Mouse (Mus musculus) frontal cortex, adult 2 months (tissue): ENCODE data around the gene Slc22a3. TPM values are rescaled to one million over a fixed set of nuclear protein-coding genes. Genes with fewer than 3 reads are reported as not detected.

Experiments
- DNase-seq, 2 experiments: peaks; one replicate each; pipeline ENCODE4 v3.0.0; 2022; ENCODE audit warnings: low spot score in 1 of 2; ENCODE audit errors: extremely low spot score in 1 of 2
- polyA plus RNA-seq: library from polyadenylated mRNA; depleted of rRNA; stranded (reverse); fragments of >200 nt; gene quantifications from 2 replicates; pipeline ENCODE4 v1.2.3, GENCODE M21; 2012

Slc22a3 gene
- polyA plus RNA-seq, 1 experiment: 1.9 TPM

DNA sequence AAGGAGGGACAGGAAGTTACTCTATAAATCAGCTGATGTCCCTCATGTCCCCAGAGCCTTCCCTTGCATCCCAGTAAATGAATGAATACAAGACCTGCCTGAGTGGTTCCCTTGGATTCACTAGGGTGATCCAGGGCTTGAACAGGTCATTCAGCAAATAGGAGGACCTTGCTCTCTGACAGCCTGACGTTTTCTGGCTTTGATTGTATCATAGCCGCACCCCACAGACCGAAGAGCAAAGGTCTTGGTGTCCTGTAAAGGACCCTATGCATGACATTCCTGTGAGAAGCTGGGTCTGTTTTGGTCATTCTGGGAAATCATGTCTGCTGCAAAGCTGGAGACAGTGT lies 94.6 kb downstream of the Slc22a3 start:
- no peak for DNase-seq

DNA sequence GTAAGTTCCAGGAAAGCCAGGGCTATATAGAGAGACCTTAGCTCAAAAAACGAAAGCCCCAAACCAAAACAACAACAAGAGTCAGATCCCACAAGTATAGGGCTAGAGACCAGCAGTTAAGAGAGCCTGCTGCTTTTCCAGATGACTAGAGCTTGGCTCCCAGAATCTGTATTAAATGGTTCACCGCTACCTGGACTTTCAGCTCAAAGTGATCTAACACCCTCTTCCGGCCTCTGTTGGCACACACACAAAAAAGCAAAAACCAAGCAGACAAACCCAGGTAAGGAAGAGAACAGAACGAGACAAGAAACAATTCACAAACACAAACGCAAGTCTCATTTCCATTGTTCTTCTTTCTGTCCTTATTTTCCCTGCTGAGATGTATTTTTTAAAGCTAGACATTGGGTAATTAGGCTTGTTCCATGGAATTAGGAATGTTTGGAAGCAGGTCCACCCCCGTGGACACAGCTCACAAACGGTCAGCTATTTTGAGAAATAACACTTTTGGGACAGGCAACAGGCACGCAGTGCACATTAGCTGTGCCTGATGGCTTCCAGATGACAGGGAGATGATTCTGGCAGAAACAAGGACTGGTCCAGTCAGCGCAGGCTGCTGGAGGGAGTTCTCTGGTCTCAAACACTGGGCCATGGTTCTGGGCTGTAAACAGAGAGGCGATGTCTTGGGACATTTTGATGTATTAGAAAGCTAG lies 95.2 kb downstream of the Slc22a3 start:
- DNase-seq: no peak

DNA sequence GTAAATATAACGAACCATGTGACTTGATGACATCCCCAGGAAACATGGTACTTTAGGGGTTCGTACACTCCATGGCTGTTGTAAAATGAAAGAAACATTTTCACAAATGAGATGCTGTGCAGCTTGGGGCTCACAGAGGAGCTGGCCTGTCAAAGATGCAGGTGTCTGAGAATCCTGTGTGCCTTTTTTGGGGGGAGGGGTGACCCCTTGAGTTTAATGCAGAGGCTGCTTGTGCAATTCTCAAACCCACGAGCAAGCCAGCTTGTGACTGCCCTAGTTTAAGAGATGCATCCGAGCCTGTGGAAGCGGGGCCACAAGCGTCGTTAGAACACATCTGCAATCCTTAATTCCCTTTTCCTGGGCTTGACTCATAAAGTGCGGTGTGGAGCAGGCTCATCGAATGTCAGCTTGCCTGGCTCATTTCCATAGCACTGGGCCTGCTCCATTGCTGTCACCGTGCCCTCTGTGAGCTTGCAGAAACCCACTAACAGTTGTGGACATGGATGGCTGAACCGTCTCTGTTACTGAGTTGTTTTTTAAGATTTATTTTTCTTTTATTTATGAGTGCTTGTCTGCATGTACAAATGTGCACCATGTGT lies 98.1 kb downstream of the Slc22a3 start:
- no peak for DNase-seq

DNA sequence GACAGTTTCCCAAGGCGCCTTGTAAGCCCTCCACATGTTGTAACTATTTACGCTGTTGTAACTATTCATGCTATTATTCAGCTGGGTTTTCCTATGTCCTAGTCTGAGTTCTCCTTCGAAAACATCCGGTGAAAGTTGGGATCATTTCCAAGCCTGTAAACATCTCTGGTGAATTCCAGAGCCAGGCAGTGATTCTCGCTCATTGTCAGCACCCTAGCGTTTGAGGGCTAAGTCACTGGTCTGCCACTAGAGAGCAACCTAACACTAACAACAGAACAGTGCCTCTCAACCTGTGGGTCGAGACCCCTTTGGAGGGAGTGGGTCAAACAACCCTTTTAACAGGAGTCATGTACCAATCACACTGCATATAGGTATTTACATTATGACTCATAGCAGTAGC lies 104.1 kb downstream of the Slc22a3 start:
- DNase-seq: no peak

DNA sequence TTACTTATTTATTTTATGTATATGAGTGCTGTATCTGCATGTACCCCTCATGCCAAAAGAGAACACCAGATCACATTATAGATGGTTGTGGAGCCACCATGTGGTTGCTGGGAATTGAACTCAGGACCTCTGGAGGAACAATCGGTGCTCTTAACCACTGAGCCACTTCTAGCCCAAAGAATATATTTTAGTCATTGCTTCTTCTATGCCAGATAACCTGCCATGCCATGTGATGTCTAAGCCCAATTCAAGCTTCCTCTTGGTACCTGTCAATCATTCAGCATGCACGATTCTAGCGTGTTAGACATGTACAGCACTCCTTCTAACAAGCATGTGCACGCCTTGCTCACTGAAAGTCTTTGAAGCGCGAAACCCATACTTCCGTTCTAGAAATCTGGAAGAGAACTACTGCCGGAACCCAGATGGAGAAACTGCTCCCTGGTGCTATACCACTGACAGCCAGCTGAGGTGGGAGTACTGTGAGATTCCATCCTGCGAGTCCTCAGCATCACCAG lies 111.3 kb downstream of the Slc22a3 start:
- no peak for DNase-seq

DNA sequence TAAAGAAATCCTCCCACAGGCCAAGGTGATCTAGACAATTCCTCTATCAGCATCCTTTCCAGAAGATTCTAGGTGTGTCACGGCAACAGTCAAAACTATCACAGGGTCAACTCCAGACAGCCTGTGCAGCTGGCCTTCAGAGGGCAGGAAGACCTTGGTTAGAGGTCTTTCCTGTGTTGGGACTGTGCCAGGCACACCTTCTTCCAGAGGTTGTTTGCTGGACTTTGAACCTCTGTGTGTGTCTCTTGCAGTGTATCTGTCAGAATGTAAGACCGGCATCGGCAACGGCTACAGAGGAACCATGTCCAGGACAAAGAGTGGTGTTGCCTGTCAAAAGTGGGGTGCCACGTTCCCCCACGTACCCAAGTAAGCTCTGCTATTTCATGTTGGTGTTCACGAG lies 119.3 kb downstream of the Slc22a3 start:
- no peak for DNase-seq

DNA sequence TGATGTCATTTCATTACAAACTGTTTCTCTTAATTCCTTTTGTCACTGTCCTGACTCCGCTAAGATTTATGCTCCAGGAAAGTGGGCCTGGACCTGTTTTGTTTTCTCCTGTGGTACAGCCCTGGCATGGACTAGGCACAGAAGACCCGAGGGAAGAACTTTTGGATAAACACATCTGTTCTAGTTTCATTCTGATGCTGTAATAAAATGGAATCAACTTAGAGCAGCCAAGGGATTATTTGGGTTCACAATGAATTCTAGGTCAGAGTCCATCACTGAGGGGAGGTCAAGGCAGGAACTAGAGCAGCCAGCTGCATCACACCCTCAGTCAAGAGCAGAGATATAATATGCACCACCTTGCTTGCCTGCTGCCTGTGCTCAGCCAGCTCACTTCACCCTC lies 119.7 kb downstream of the Slc22a3 start:
- DNase-seq: no peak

DNA sequence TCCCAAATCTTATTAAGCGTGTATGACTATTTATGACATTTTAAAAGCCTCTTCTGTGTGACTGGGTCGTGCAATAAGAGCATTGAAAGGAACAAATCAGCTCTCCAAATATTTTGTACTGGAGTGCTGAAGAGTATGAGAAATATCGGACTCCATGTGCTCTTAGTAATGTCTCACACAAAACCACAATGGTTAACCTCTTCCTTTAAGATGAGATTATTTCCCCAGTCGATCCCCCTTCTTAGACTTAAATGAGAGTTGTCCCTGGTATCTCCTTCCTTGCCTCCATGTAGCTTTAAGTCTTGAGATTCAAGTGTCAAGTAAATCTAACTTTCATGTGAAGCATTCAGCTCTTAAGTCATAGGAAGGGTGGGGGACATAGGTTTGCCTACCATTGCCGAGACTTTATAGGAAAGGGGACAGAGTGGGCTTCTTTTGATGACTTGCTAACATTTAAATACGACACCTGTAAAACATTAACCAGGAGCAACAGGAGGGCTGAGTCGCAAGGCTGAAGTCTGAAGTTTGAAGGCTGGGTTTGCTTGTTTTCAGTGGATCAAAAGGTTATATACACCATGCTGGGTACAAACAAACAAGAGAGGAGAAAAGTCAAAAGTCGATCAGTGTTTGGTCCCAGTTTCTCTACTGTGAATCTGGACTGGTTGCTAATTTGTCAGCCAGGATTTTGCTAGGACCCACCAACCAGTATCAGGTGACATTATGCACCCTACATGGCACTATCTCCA lies 122.3 kb downstream of the Slc22a3 start:
- no peak for DNase-seq

DNA sequence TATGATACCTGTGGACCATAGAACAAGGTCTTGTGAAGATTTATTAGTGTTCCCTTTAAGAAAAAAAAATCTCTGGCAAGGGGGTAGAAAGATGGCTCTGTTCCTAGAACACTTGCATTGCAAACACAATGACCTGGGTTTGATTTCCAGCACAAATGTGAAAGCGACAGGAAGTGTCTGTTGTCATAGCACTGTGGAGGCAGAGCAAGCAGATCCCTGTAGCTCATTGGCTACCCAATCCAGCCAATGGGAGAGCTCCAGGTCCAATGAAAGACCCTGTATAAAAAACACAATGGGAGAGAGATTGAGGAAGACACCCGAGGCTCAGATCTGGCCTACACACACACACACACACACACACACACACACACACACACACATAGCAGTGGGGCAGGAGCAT lies 125.0 kb downstream of the Slc22a3 start:
- DNase-seq: no peak

DNA sequence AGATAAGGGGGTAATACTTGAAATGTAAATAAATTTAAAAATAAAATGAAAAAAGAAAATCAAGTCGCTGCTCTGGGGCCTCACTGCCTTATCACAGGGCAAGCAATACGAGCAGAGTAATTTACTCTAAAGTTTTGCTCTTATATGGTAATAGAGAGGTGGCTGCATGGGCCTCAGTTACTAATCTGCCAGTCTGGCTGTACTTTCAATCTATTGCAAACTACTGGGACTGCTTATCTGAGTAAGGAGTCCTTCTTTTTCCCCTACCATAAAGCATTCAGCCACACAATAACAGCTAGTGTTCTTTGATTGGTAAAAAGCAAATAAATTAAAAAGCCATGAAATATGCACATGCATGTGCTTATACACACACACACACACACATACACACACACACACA lies 125.9 kb downstream of the Slc22a3 start:
- no peak for DNase-seq

DNA sequence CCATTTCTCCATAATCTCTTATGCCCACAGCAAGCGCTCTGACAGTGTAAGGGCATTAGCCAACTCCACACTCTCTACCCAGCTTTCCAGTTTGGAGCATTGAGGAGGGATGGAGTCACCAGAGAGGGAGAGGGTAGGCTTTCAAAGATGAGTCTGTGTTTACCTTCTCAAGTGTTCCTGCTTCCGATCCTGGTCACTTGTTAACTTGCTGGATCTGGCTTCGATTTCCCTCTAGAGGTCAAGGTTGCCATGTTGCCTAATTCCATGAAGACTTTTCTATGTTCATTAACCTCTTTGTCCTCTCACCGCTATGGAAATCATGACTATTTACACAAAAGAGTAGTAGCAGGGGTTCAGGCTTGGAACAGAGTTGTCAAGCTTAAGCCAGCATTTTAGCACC lies 127.2 kb downstream of the Slc22a3 start:
- DNase-seq: no peak

DNA sequence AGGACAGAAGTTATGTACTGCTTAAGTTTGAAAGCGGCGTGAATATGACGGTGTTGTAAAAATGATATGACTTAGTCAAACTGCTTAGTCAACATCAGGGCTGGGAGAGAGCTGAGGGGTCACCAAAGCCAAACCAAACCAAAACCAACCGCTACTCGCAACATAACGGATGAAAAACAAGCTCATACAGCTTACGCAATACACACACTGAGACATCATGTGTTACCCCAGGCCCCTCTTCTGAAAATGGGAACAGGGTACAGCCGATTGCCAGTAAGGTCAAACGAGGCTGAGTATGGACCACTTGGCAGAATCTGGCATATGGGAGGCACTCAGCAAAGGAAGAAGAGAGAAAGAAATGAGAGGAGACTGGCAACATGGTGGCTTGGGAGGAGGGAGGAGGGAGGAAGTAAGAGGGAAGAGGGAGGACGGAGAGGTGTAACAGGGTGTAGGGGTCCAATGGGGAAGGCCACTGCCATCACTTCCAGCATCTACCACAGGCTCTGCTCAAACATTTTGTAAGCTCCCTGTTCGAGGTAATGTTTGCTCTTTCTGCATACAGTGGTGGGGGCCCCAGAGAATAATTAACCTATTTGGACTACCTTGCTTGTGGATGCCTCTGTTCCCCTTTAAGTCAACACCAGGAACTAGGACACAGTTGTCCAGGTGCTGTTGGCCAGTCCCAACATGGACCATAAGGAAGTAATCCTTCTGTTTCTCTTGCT lies 129.4 kb downstream of the Slc22a3 start, which contains the start of gene Plg:
Gene Plg, plus strand, starts transcription at position 628 of the 725 bp plus-strand sequence.
- DNase-seq: no peak

DNA sequence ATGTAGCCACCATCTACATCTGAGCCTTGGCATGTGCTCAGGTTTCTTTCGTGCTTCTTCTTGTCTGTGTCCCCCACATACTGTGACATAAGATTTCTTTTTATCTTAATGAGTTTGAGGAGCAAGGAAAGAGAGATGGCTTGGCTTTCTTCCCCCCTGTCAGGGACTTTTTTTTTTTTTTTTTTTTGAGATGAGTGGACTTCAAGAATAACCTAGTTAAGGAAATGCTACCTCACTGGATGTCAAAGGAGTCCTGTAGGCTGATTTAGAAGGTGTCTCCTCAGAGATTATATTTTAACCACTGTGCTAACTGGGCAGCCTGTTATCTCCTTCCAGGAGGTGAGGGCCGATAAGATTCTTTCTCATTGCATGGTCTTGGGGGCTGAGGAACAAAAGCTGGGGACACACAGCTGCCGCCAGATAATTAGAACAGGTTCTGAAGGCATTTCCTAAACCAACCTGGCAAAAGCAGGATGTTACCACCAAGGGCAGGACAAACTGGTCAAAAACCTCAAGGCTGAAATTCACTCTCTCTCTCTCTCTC lies 133.8 kb downstream of the Slc22a3 start:
- no peak for DNase-seq

DNA sequence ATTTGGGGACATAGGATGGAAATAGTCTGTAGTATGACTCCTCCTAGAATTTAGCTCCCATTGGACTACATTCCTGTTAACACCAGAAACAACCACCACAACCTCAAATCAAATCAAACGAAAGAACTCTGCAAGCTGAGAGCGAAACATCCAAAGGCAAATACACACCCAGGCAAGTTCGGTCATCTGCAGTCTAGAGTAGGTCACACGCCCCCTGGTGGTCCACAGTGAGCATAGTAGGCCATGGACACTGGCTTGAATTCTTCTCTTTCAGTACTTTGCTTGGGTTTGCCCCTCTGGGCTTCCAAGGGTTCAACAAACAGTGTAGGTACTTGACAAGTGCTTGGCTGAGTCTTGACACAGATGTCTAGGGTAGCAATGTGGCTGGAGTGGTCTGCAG lies 135.5 kb downstream of the Slc22a3 start:
- peak; percentile 14 to 74 for DNase-seq

DNA sequence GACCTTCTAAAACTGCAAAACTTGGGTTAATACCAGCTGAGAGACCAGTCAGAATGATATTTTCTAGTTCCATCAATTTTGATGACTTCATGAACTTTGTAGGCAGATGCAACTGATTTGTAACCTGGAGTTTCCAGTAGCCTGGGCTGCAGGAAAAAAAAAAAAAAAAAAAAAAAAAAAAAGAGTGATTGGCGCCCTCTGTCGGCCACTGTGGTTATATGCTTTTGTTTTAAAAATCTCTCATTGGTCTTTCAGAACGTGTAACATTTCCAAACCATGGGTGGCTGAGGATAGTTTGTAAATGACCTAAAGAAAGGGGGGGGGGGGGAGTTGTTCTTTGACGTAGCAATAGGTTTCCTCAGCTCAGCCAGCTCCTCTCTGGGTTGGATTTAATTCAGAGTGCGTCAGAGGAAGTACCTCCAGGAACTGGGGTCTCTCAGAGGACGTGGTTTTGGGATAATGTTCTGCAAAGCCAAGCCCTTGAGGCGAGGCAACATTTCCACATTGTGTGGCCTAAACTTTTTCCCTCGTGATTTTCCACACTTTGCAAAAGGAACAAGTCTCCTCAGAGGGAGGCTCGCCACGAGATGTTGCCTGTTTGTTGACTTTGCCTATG lies 136.1 kb downstream of the Slc22a3 start:
- no peak for DNase-seq

DNA sequence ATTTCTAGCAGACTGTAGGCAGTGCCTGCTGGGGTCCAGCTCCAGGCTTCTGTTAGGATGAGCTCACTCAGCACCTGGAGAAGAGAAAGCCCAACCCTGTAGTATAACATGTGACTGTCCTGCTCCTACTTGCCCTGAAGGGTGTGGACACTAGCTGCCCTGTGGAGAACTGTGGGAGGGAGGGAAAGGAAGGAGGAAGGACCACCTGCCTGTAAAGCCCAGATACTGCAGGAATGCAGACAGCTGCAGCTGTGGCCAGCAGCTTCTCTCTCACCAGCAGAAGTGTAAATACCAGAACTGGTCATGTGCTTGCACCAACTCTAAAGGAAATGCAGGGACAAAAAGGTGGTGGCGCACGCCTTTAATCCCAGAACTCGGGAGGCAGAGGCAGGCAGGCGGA lies 137.2 kb downstream of the Slc22a3 start:
- no peak for DNase-seq

DNA sequence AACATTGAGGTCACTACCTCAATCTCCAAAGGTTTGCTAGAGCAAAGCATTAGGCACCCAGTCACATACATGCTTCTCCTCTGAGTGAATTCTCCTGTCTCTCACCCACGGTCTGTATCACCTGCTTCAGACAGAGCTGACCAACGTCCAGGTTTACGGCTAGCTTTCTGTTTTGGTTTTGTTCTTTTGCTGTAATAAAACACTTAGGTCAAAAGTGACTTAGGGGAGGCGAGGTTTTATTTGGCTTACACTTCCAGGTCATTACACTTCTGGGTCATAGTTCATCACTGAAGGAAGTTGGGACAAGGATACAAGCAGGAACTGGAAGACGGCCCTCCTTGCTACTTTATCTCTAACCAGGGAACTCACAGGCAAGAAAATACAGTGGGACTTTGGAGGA lies 138.1 kb downstream of the Slc22a3 start:
- DNase-seq: no peak
